Comparison of ENCODE assay signal across 26 mouse cellular contexts in the genomic region with DNA sequence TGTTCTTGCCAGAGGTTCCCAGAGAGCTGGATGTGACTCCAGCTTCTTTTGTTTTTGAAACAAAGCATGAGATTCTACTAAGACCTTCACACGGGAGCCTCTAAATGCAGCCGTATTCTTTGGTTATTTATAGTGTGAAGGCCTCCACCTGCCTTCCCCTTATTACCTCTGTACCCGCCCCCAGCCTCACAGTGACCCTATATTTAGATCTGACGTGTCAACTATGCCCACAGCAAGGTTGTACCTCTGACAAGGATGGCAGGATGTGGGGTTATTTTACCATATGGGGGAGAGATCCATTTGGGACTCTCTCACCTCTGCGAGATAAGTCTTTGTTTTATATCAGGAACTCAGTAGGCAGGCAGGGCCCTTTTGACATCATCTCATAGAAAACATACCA.
"Had no signal": no experiment of that assay in that cellular context is flagged by ENCODE, and none has a peak within 500 bp of the region (broad histone marks: within the 10 kb centered on the region; RNA-seq: fewer than 3 reads in every experiment).

No protein-coding gene starts in this region.

- H3K9ac ChIP-seq: hindbrain, embryonic 12.5 days; hindbrain, embryonic 14.5 days; intestine, embryonic 15.5 days; limb, embryonic 12.5 days; liver, embryonic 13.5 days; liver, embryonic 15.5 days; liver, postnatal 0 days had no signal

- ATAC-seq: forebrain, embryonic 16.5 days; hindbrain, embryonic 16.5 days; inflammation-experienced regulatory T-cells, adult 6 months; intestine, embryonic 15.5 days; intestine, postnatal 0 days; liver, postnatal 0 days had no signal

- H3K36me3 ChIP-seq: hindbrain, embryonic 10.5 days; hindbrain, embryonic 12.5 days; intestine, embryonic 15.5 days; limb, embryonic 10.5 days; limb, embryonic 12.5 days; liver, embryonic 13.5 days; liver, embryonic 15.5 days had no signal

- H3K27me3 ChIP-seq: hindbrain, embryonic 12.5 days; intestine, embryonic 15.5 days; limb, embryonic 12.5 days; liver, embryonic 13.5 days; liver, embryonic 15.5 days had no signal

- H3K4me2 ChIP-seq: hindbrain, embryonic 12.5 days; hindbrain, embryonic 14.5 days; intestine, embryonic 15.5 days; limb, embryonic 12.5 days; liver, embryonic 11.5 days; liver, embryonic 13.5 days; liver, embryonic 15.5 days had no signal

- H3K27ac ChIP-seq: gastrocnemius, adult 2 months; hindbrain, embryonic 10.5 days; hindbrain, embryonic 12.5 days; hindbrain, embryonic 14.5 days; intestine, embryonic 15.5 days; layer of hippocampus, adult 2 months; left cerebral cortex, adult 2 months; limb, embryonic 10.5 days; limb, embryonic 12.5 days; liver, embryonic 13.5 days; liver, embryonic 15.5 days had no signal

- H3K9me3 ChIP-seq: hindbrain, embryonic 10.5 days; intestine, embryonic 15.5 days; limb, embryonic 10.5 days; liver, embryonic 13.5 days; liver, embryonic 15.5 days had no signal

- DNase-seq: gastrocnemius, adult 2 months; gastrocnemius, postnatal 10 days; gastrocnemius, postnatal 25 days; heart, postnatal 36 days; kidney, adult 18-20 months; kidney, adult 8-10 months; kidney, postnatal 10 days; kidney, postnatal 25 days; kidney, postnatal 4 days; liver; liver, embryonic 13.5 days; liver, postnatal 0 days had no signal

- H3K4me1 ChIP-seq: hindbrain, embryonic 10.5 days; hindbrain, embryonic 12.5 days; intestine, embryonic 15.5 days; limb, embryonic 10.5 days; limb, embryonic 12.5 days; liver, embryonic 13.5 days; liver, embryonic 15.5 days had no signal

- H3K4me3 ChIP-seq: gastrocnemius, adult 2 months; hindbrain, embryonic 10.5 days; hindbrain, embryonic 12.5 days; intestine, embryonic 15.5 days; layer of hippocampus, adult 2 months; left cerebral cortex, adult 2 months; limb, embryonic 10.5 days; limb, embryonic 12.5 days; liver, embryonic 13.5 days; liver, embryonic 15.5 days had no signal
